Mouse (Mus musculus) adrenal gland, adult 8-10 months (tissue): ENCODE measurements around the gene Olfr649. TPM values are rescaled to one million over a fixed set of nuclear protein-coding genes. Genes with fewer than 3 reads are reported as not detected.

Experiments
- total RNA-seq, 4 experiments: library from RNA; stranded (reverse); gene quantifications; 2 replicates each; pipeline ENCODE4 v1.2.4; 2022

Olfr649 gene
- total RNA-seq, 4 experiments from 2014 or later = not detected

Other genes with a start within 250 kb of the Olfr649 start
- under 1 TPM in 3 of 4 experiments, not detected in 1; 0.03 to 0.06 (median 0.06) TPM for gene Olfr635, start 224.8 kb downstream of the Olfr649 start, total RNA-seq
- gene Olfr638, start 197.2 kb downstream of the Olfr649 start, total RNA-seq = not detected
- under 1 TPM in 2 of 4 experiments, not detected in 2; 0.05 to 0.09 TPM for gene Olfr639, start 178.7 kb downstream of the Olfr649 start, total RNA-seq
- not detected for gene Olfr640, start 170.4 kb downstream of the Olfr649 start, total RNA-seq
- not detected for gene Olfr641, start 160.5 kb downstream of the Olfr649 start, total RNA-seq
- gene Olfr642, start 143.3 kb downstream of the Olfr649 start, total RNA-seq = not detected
- gene 4930516K23Rik, start 134.5 kb downstream of the Olfr649 start, total RNA-seq = not detected
- gene Olfr644, start 124.1 kb downstream of the Olfr649 start, total RNA-seq = not detected
- gene Olfr645, start 110.5 kb downstream of the Olfr649 start, total RNA-seq = not detected
- gene Olfr646, start 91.1 kb downstream of the Olfr649 start, total RNA-seq = not detected
- not detected for gene Ubqln5, start 66.2 kb downstream of the Olfr649 start, total RNA-seq
- not detected for gene Olfr643, start 58.6 kb downstream of the Olfr649 start, total RNA-seq
- not detected for gene Ubqln3, start 52.7 kb downstream of the Olfr649 start, total RNA-seq
- gene Ubqlnl, start 45.4 kb downstream of the Olfr649 start, total RNA-seq = not detected
- gene Olfm5, start 31.2 kb downstream of the Olfr649 start, total RNA-seq = not detected
- under 1 TPM in 1 of 4 experiments, not detected in 3; 0.15 TPM for gene Olfr648, start 12.6 kb downstream of the Olfr649 start, total RNA-seq
- 1 to 10 TPM in 2 of 4 experiments, under 1 TPM in 2; 0.41 to 1.8 (median 1.0) TPM for gene Trim6, start 22.8 kb upstream of the Olfr649 start, total RNA-seq
- gene Trim34a, start 48.5 kb upstream of the Olfr649 start, total RNA-seq = 10 to 100 TPM in 3 of 4 experiments, 1 to 10 TPM in 1; 8.2 to 11.6 (median 11.0) TPM
- gene Trim5, start 92.1 kb upstream of the Olfr649 start, total RNA-seq = 1 to 10 TPM; 4.7 to 6.5 (median 6.1) TPM
- 10 to 100 TPM; 17.0 to 20.9 (median 19.4) TPM for gene Trim12a, start 119.5 kb upstream of the Olfr649 start, total RNA-seq
- gene Trim34b, start 133.5 kb upstream of the Olfr649 start, total RNA-seq = 1 to 10 TPM in 1 of 4 experiments, under 1 TPM in 3; 0.38 to 2.0 (median 0.57) TPM
- 10 to 100 TPM; 13.7 to 15.9 (median 15.1) TPM for gene Trim12c, start 157.4 kb upstream of the Olfr649 start, total RNA-seq
- gene Trim30b, start 173.9 kb upstream of the Olfr649 start, total RNA-seq = under 1 TPM in 3 of 4 experiments, not detected in 1; 0.06 to 0.24 (median 0.22) TPM
- gene Trim30c, start 204.9 kb upstream of the Olfr649 start, total RNA-seq = under 1 TPM in 2 of 4 experiments, not detected in 2; 0.16 to 0.17 TPM